Mouse (Mus musculus) retina, postnatal 7 days (tissue): ENCODE data around the gene Vmn1r3.
"Not testable (repeated sequence)": the region's sequence is repeated elsewhere in the genome, so short reads cannot be mapped to it uniquely, and the experiment has no call there.

Experiments used
- DNase-seq: peaks from one replicate; pipeline ENCODE4 v3.0.0-alpha.2; 2012; ENCODE audit warnings: low read depth, low spot score

The Vmn1r3 gene

GRCm38 (mm10) chr4:3185258-3185657 is at the start of gene Vmn1r3:
Gene Vmn1r3 (minus strand): TSS chr4:3185358.
- not testable (repeated sequence) for DNase-seq

- DNase-seq, result no peak
Observed at GRCm38 (mm10) chr4:3232053-3232452, 46.9 kb upstream of the Vmn1r3 start.

GRCm38 (mm10) chr4:3230908-3231684 is 45.9 kb upstream of the Vmn1r3 start:
- DNase-seq, result no peak

- DNase-seq, result no peak
Observed at GRCm38 (mm10) chr4:3229532-3229931, 44.4 kb upstream of the Vmn1r3 start.

DNA sequence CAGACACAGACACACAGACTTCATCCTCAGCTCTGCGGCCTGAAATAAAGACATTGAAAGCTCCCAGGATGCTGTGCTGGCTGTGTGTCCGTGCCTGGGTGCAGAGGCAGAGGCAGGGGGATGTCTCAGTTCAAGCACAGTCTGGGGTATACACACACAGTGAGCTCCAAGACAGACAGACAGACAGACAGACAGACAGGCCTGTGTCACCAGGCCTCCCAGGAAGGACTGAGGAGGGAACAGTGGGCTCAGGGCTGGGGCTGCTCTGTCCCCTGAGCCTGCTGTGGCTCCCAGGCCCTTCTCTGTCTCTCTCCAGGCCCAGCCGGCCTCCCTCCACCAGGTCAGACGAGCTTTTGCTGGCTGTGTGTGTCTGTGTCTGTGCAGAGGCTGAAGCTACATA is 43.3 kb upstream of the Vmn1r3 start:
- no peak for DNase-seq

DNA sequence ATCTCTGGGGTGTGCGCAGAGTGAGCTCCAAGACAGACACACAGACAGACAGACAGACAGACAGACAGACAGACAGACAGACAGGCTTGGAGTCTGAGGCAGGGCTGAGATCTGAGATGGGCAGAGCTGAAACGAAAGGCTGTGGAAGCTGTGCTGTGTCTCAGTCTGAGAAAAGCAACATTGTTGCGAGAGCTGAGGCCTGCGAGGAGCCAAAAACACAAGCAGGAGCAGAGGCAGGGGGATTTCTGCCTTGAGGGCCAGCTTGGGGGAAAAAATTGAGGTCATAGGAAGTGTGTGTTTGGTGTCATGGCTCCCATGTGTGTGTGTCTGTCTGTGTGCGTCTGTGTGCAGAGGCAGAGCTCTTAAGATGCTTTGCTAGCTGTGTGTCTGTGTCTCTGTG is 42.6 kb upstream of the Vmn1r3 start:
- no peak for DNase-seq

GRCm38 (mm10) chr4:3226488-3226887 is 41.3 kb upstream of the Vmn1r3 start:
- no peak for DNase-seq

DNA sequence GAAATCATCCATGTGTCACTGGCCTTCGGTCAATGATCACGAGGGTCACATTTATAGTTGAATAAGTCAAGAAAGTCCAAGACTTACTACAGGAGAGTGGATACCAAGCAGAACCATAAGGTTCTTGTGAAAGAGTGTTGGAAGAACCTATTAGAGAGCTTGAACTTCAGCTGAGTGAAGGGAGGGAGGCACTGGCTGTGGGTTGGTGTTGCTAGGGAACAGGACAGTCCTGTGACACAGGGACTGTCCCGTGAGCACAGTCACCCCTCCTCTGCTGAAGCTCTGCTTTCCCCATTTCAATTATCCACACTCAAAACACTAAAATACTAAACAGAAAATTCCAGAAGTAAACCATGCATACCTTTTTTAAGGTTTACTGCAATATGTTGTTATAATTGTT is 40.3 kb upstream of the Vmn1r3 start:
- DNase-seq, result not testable (repeated sequence)

DNA sequence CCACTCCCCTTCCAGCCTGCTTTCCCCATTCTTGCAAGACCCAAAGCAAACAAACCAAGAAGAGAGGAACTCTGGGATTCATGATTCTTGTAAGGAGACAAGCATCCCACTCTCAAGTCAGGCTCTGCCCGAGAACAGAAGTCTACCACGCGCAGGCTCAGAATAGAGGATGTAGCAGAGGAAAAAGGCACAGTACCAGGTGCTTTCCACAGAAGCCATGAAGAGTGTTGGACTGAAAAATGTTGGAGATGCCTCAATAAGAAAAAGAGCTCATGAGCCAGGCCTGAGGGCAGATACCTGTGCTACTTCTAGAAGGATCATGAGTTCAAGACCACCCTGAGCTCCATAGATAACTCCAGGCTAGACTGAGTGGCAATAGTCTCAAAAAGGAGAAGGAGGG is 39.7 kb upstream of the Vmn1r3 start:
- DNase-seq, result not testable (repeated sequence)

DNA sequence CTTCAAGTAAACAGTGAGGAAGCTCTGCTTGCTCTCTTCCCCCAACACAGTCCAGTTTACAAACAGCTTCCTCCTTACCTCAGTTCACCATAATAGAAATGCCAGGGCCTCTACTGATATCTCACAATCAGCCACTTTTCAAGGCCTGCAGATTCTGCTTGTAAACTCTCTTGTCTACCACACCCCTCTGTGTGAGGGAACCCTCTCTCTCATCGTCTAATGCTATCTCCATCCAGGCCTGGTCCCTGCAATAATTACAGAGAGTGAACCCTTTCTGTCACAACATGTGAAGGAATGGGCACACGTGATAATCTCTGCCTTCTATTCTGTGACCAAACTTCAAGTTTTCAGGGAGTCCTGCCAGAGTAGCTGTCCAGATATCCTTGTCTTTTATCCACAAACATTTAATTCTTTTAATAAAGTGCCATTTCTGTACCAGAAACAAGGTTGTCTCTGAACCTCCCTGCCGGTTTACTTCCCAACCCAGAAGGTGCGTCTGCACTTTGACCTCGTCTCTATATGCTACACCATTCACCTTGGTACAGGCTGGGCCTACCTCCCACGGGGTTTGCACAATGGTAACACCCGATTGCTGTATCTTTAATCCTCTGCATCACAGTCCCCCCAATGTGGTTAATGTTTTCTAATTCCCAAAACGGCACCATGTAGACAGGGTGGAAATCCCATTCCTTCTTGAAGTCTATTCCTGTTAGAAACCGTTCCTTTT is 38.5 kb upstream of the Vmn1r3 start:
- DNase-seq, result not testable (repeated sequence)

DNA sequence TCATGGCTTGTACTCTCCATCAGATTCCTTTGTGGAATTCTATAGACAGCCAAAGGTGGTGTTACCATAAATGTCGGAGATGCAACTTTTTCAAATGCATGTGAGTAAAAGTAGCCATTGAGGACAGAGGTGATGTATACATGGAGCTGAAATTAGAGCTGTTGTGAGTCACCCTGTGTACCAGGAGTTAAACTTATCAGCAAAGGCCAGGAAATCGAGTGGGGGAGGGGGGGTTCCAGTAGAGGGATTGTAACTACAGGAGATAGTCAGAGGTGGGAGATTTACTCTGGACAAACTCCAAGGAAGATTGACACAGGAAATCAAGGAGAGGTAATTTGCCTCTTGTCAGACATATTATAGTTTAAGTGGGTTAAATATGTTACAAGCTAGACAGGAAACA is 31.2 kb upstream of the Vmn1r3 start:
- not testable (repeated sequence) for DNase-seq

DNA sequence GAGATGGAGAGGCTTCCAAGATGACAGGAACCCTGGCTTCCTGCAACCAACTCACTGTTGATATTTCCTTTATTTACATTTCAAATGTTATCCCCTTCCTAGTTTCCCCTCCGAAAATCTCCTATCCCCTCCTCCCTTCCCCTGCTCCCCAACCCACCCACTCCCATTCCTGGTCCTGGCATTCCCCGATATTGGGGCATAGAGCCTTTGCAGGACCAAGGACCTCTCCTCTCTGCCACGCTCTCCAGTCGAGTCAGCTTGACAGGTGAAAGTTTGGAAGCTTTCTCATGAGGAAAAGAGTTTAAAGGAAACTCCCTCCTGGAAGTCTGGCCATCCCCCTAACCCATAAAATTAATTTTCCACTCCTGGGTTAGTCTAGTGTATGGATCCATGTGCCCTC is 28.2 kb upstream of the Vmn1r3 start:
- DNase-seq, result not testable (repeated sequence)

DNA sequence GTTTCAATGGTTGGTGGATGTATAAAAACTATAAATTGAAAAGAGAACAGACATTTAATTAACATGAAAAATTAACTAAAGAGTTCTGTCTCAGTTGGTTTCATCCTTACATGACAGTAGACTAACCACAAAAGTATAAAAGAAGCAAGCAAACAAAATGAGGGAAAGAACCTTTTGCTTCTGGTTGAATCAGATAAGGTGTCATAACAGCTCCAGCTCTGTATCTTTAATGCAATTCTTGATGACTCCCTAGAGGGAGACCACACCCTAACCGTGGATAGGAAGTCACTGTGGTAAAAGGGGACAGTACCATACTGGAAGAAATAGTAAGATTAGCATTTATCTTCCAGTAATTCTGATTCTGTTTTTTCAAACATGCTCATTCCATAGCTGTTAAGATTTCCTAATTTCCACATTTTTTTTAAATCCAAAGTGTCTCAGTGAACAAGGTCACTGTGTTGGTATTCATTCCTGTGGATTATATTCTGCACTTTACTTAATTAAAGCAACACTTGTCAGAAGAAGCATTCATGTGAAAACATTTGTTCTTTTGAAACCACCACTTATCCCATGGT is 24.6 kb upstream of the Vmn1r3 start:
- DNase-seq, result not testable (repeated sequence)

- not testable (repeated sequence) for DNase-seq
Observed at GRCm38 (mm10) chr4:3176746-3177490, 8.2 kb downstream of the Vmn1r3 start.

DNA sequence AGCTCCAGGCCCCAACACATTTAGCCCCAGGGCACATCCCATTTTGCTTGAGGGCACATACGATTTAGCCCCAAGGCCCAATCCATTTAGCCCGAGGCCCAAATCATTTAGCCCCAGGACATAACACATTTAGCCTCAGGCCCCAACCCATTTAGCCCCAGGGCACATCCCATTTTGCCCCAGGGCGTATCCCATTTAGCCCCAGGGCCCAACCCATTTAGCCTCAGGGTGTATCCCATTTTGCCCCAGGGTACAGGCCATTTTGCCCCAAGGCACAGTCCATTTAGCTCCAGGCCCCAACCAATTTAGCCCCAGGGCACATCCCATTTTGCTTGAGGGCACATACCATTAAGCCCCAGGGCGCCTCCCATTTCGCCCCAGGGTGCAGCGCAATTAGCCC is 9.0 kb downstream of the Vmn1r3 start:
- DNase-seq, result not testable (repeated sequence)

GRCm38 (mm10) chr4:3175756-3176155 is 9.4 kb downstream of the Vmn1r3 start:
- DNase-seq, result not testable (repeated sequence)

- not testable (repeated sequence) for DNase-seq
Observed at GRCm38 (mm10) chr4:3174586-3174985, 10.6 kb downstream of the Vmn1r3 start.

DNA sequence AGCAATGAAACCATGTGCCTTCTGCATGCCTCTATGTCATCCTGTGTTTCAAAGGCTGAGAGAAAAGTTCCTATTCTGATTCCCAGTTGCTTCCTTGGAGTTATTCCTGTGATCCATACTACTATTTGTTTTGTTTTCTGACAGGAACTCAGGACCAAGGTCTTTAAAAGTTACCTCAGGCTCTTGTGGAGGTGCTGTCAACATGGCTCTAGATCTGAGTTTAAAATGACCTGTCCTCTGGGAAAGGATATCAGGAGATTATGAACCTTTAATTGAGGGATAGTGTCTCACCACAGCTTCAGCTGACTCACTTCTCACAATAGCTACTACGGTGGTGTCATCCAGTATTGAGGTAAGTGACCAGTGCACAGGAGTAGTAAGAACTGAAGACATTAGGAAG is 18.1 kb downstream of the Vmn1r3 start, which contains the start of gene Vmn1r2:
Gene Vmn1r2, plus strand, starts transcription at position 301 of the 400 bp plus-strand sequence.
- not testable (repeated sequence) for DNase-seq

GRCm38 (mm10) chr4:3165046-3165445 is 20.1 kb downstream of the Vmn1r3 start:
- no peak for DNase-seq

- not testable (repeated sequence) for DNase-seq
Observed at GRCm38 (mm10) chr4:3164429-3164828, 20.7 kb downstream of the Vmn1r3 start.

DNA sequence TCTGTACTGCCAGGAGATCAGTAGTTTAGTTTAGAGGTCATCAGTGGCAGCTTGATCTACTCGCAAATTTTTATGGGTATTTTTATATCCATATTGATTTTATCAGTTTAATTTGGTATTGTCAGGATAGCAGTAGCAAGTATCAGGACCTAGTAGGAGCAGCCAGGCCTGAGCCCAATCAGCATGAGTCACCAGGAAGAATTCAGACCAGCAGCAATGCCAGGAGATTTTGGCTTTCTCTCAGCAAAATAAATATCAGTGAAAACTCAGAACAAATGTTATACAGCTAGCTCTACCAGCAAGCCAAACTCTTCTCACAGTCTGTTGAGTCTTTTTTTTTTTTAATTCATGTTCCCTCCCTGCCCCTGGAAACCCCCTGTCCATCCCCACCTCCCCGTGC is 31.8 kb downstream of the Vmn1r3 start:
- DNase-seq, result not testable (repeated sequence)

- not testable (repeated sequence) for DNase-seq
Observed at GRCm38 (mm10) chr4:3147926-3148325, 37.2 kb downstream of the Vmn1r3 start.
